Mouse (Mus musculus) left cerebral cortex, postnatal 14 days (tissue): ENCODE results near the gene Abca12. TPM values are rescaled to one million over a fixed set of nuclear protein-coding genes. Genes with fewer than 3 reads are reported as not detected.

Experiments
- DNase-seq, 2 experiments: peaks; one replicate each; pipeline ENCODE4 v3.0.0; 2021 to 2022; ENCODE audit warnings: low spot score in 2 of 2, mixed read lengths in 1 of 2
- intact Hi-C: fragments of 180-260 bp; cut with DNase I; formaldehyde crosslinking; loops from one replicate; pipeline ENCODE4 v1.15.1; 2025
- total RNA-seq, 2 experiments: library from RNA; stranded (reverse); gene quantifications; 2 replicates each; pipeline ENCODE4 v1.2.3; 2021

Gene Abca12
- total RNA-seq, 2 experiments from 2014 or later: 0.31 to 0.38 TPM

DNA sequence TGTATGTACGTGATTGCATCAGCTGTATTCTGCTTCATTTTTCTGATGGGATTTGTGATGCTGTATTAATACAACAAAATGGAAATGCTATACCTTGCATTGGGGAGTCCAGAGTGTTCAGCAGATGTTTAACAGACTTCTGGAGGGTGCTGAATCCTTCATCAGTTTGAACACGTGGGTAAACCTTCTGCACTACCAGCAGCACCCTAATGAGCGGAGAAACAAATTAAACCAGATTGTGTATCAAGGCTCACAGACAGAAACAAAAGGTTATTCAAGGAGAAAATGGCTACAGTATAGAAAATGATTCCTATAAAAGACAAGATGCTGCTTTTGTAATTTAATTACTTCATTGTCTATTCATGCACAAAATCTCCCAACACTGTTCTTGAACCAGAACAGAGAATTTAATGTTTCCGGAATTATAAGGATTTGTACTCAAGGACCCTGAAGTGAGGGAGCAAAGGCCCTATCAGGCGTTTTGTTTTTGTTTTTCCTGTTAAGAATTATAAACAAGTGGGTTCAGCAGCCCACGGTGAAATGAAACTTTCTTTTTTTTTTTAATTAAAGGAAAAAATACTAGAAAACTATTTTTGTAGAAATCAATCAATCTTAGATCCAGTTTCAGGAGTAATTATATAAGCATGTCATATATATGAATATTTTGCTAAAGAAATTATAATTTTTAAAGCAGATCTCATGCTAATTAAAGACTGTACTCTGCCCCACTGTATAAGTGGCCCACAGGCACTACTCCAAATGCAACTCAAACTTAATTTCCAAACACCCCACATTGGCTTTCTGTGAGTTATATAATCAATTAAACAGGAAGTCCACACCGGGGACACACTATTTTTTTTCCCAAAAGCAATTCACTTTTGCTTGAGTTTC, 73.1 kb downstream of the Abca12 start:
- intact Hi-C loops: no loop called here
- DNase-seq: no peak

DNA sequence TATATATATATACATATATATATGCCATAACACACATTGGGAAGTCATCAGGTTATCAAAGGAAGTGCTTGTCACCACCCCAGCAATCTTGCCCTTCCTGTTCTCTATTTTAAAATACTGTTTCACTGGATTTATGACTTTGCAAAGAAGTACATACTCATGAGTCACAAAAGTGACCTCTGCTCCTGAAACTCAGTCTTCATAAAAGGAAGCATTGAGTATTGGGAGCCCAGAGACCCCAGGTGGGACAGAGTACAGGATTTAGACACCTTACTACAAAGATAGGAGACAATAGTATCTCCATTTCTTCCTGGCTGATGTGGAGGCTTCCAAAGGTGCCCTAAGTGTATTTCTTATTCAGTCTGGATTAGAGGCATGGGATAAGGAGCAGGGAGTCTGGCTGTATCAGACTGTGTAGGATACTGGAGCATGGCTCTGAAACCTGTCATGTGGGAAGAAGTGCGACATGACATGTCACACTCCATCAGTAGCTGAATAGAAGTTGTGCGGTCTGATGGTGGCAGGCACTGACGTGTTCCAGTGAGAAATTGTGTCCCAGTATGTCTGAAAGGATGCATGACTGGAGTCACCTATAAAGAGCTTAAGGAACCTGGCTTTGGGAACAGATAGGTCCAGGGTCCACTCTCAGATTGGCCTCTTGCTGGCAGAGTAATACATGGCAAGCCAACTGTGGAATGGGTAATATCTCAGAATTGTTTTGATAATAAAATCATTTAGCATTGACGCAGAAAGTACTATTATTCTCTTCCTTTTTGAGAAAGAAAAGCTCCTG, 76.0 kb downstream of the Abca12 start:
- intact Hi-C loops: no loop called here
- DNase-seq: no peak

DNA sequence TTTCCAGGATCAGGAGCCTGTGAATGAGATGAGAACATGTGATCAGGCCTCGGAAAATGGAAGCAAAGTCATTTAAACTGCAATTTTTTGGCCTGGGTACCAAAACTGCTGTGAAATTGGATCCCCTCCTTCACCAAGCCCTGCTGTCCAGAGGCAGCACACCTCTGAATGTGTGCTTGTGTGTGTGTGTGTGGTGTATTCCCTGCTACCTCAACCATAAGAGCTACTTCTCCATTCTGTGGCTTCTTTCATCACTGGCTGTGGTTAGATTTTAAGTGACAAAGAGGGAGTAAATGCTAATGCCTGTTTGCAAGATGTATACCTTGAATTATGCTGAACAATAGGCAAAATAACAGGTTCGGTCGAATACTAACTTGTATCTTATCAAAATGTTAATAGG, 84.4 kb downstream of the Abca12 start:
- intact Hi-C loops: no loop called here
- no peak for DNase-seq

DNA sequence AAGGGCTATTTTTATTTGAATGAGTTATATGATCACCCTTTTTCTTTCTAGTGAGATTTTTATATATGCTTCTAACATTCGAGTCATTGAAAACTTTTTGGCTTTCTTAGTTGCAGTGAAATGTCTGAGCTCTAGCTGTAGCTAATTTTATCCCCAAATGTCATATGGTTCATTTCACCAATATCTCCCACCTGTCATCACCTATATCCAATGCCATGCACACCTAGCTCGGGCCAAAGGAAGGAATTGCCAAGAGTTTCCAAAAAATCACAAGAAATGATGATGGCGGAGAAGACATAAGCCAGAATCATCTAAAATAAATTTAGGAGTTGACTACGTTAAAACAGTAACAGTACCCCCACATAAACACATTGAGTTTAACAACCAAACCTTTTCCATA, 102.5 kb downstream of the Abca12 start:
- intact Hi-C loops: no loop called here
- DNase-seq: no peak

DNA sequence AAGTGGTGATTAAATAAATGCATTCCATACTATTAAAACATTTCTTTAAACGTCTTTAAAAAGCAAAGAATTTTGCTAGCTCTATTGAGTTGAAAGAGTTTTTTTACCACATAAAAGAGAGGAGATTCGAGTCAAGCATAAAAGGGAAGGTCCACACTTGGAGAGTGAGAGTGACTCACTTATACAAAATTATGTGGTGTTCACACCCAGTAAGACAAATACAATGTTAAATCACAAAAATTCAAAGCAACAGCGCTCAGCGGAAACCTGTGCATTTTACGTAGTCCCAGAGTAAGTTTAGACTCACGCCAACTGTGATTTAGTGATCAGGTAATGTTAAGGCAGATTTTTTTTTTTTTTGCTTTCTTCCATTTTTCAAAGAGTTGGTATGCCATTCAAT, 104.1 kb downstream of the Abca12 start:
- intact Hi-C loops: no loop called here
- no peak for DNase-seq

DNA sequence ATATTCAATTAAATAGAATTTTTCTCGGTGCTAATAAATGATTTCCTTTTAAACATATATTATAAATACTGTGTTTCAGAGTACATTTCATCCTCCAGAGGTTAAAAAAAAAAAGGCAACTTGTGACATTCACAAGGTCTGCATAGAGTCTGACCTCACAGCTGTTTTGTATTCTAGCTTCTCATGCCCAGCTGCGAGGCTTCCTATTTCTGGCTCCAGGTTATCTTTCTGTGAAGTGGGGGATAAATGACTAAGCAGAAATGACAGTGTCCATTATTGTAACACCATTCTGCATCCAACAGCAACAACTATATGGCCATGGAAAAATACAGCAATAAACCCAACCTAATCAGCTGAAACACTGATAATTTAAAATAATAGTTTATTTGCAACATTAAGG, 107.3 kb downstream of the Abca12 start:
- DNase-seq: no peak
- intact Hi-C loops: no loop called here

DNA sequence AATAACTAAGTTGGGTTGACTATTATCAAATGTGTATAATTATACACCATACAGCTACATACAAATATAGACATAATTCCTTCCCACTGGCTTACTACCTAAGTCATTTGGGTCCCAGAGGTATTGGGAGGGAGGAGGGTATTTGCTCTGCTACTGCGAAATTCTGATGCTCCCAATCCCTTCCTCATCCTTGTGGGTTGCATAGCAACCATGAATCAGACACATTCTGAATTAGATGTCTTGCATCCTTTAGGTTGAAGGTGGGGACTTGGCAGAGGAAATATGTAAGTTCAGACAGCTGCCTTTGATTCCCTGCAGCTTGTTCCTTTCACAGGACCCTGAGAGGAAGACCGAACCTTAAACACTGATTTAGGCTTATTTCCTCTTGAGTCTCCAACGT, 108.5 kb downstream of the Abca12 start:
- intact Hi-C loops: no loop called here
- DNase-seq: peak in 1 of 2 experiments; percentile 5

DNA sequence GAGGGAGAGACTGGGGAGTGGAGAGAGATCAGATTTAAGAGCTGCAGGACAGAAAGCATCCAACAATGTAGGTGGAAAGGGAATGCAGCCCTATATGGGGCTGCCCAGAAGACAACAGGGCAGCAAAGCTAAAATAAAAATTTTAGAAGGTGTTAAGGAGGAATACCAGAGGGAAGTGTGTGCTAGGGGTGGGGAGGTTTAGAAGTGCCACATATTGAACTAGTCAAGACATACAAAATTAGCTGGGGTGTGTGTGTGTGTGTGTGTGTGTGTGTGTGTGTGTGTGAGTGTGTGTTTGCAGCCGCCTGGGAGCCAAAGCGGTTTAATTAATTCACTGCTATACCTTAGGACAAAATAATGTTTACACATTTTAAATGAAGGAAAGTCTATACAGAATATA, 110.1 kb downstream of the Abca12 start:
- intact Hi-C loops: no loop called here
- no peak for DNase-seq

DNA sequence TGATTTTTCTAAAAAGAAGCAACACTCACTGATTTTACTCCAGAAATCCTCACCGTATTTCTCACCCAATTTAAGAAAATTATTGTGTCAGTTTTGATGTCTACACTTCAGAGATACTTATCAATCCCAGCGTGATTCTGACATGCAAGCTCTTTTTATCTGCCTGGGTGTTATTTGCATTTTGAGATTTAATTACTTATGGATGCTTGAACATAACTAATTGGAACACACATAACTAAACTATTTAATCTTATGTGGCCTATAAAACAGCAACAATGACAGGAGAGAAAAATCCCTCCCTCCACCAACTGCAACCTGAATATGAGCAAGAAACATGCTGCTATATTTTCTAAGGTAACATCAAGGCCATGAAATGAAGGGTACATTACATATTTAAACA, 117.7 kb downstream of the Abca12 start:
- no peak for DNase-seq
- intact Hi-C loops: no loop called here

DNA sequence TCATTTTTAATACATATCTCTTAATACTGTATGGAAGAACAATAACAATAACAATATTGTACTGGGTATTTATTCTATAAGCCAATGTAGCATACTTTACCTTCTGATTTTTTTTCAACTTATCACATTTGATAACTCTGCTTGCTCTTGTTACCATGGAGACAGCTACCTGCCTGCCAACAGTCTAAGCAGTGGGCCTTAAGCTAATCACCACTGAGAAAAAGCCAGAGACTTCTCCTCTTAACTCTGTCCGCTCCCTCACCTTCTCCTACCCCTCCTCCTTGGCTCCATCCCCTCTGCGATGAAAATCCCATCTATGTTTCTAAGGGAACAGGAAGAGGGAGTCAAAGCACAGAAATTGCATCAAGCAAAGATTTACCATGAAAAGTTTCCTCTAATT, 118.1 kb downstream of the Abca12 start:
- intact Hi-C loops: no loop called here
- no peak for DNase-seq

DNA sequence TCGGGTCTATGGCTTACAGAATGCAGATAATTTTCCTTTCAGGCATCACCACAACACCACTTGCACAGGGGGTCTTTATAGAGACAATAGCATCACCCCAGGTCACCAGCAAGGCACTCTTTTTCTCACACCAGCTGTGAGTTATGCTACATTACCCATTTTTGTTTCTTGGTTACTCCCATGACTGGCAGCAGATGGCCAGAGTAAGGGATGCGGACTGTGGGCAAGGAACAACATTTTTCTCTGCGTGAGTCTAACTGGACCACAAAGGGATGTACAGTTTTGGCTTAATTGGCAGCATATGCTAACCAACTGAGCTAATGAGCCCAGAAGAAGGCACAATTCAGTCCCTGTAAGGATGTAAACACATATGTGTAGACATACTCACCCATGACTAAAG, 122.8 kb downstream of the Abca12 start:
- intact Hi-C loops: no loop called here
- no peak for DNase-seq

DNA sequence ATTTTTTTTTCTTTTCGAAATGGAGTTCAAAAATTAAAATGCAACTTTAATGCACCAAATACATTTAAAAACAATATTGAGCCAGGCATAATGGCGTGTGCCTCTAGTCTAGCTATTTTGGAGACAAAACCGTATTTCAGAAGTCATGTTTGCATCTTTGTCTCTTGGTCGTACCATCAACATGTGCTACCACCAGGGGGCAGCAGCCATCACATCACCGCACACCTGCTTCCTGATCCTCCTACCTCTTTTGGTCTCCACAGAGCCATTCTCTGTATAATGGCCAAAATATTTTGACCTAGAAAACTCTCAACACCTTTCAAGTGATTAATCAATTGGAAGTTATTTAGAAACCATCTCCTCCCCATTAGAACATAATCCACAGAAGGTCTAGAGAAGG, 125.2 kb downstream of the Abca12 start:
- peak; percentile 55 to 75 for DNase-seq
- intact Hi-C loops: loop anchor here (5.0 kb wide), 2 partner anchors 218 to 833 kb away; no protein-coding TSS in a partner anchor

DNA sequence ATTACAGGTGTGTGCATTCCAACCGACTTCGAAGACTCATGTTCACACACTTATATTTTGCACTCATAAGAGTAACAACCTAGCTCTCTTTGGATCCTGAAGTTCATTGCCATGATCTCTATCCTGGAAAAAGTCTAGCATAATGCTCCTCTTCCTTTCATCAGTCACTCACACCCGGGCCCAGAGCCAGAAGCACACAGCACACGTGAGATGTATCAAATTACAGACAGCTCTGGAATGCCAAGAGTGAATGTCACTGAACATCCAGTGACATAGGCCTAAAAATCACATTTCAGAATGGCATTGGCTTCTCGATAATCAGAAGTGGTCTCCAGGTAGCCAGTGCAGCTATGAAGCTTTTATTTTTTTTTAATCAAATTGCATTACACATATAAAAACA, 137.8 kb downstream of the Abca12 start:
- intact Hi-C loops: no loop called here
- no peak for DNase-seq

DNA sequence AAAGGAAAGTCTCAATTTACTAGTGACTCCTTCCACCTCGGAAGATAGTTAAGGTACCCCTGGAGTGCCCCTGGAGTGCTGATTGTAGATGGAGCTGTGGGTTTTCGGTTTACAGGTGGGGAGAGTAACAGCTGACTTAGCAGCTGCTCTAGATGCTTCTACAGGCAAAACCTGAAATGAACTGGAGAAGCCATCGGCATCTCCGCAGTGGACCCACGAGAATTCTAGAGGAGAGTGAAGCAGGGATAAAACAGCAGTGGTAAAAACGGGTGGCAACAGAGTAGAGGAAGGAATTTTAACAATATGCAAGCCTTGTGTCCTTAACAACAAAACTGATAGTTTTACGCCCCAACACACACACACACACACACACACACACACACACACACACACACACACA, 142.2 kb downstream of the Abca12 start:
- DNase-seq: peak; percentile 7 to 28

DNA sequence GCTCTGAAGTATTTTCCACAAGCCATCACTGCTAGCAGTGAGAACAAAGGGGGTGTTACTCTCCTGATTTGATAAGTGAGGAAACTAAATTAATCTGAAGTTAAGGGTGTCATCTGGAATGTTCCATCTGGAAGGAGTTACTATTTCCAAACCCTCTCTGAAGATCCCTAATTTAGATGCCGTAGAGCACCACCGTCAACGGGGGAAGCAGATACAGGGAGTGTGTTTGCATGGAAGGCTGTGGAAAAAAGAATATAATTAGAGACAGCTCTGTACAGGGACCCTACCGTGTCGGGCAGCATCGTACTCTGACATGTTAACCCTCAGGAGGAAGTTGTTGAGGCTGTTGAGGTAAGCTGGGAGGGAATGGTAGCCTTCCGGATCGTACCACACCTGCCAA, 142.6 kb downstream of the Abca12 start:
- intact Hi-C loops: loop anchor here (5.0 kb wide), 1 partner anchor 235 kb away; no protein-coding TSS in a partner anchor
- DNase-seq: peak; percentile 16 to 37

More for the DNA sequence above, 142.2 kb downstream of the Abca12 start:
- intact Hi-C loops: loop anchor here (5.0 kb wide), 1 partner anchor 235 kb away; no protein-coding TSS in a partner anchor

DNA sequence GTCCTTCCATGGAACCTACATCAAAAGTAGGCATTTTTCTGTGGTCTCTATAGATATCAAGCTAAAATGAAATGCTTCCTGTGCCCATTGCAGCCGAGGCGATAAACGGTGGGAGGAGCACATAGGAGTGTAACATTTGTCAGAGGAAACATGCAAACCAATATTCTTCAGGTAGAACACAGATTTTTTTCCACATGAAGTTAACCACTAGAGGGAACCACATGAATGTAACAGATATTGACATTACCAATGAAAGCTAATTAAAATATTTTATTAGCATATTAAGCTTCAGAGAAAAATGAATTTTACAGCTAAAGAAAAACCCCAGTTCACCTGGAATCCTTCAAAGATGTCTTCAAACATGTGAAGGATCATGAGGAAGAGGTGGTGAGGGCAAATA, 144.6 kb downstream of the Abca12 start:
- DNase-seq: no peak
- intact Hi-C loops: loop anchor here (5.0 kb wide), 1 partner anchor 237 kb away; no protein-coding TSS in a partner anchor

DNA sequence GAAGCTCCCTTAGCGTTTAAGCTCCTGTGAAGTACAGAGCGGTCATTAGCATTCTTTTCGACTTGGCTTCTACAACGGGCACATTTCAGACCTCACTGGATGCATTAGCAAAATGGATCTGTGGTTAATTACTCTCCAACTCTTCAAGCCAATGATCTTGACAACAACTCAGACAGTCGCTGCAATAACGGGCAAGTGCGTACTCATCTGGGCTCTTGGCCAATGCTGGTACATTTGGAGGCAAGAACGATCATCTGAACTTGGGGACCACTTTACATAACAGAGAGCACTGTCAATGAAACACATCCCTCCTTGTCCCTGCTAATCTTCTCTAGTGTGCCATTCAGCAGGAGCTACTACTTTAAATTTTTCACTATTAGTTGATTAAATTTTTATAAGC, 148.1 kb downstream of the Abca12 start:
- no peak for DNase-seq
- intact Hi-C loops: no loop called here

DNA sequence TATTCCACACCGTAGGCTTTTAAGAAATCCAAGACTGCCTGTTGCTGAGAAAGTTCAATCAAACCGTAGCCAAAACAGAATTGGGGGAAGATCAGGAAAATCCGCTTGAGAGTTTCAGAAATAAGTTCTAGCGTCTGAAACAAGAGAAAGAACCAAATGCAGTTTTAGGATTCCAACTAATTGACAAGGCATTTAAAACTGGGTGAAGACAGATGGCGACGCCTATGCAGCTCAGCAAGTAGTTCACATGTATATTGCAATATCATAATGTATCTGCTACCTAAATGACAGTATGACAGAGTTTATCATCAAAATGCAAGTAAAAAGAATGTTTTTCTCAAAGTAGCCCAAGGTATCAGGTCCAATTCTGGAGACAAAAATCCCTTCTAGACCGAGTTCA, 151.2 kb downstream of the Abca12 start:
- intact Hi-C loops: no loop called here
- DNase-seq: no peak

DNA sequence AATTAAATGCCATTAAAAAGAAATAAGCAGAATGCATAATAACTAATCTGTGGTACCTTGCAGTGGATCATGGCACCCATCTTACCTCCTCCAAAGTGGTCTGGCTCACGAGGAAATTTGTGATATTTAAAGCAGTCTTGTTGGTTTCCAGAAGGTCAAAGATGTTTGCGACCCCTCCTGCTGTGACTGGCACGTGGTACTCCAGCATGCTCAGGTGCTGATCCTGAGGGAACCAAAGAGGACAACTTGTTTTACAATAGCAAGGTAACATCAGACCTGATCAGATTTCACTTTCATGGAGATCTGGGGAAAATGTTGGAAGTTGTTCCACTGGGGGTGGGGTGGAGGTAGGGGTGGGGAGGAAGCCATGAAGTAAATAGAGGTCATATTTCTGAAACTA, 170.1 kb downstream of the Abca12 start:
- no peak for DNase-seq
- intact Hi-C loops: no loop called here

DNA sequence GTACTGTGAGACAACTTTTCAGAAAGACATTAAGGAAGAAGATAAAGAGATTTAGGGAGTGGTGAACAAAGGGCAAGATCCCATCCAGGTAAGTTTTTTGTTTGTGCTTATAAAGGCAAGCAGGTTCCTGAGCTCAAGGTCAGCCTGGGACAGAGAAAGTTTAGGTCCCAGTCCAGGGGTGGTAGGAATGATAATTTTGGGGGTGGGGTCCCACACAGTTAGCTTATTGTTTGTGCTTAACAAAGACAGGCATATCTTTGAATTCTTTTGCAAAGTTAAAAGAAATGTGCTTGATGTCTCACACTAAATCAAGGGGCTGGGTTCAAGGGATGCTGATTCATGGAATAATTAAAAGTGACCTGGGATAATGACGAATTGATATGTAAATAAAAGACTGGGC, 173.3 kb downstream of the Abca12 start:
- no peak for DNase-seq
- intact Hi-C loops: no loop called here

DNA sequence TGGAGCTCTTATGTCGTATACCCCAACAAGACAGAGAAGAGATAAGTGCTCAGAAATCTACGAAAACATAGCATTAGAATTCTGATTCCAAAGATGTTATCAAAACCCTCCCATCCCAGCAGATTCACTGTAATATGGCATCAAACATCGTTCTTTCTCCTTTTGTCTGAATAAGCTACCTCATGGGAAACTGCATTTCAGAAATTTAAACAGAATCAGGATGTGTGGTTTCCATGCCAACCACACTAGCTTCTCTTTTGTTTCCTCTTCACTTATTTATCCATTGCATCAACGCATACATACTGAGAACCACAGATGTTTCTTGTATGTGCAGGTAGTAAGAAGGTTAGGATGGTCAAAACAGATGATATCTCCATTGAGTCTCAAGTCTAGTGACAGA, 175.1 kb downstream of the Abca12 start:
- no peak for DNase-seq
- intact Hi-C loops: no loop called here
